Mouse (Mus musculus): ENCODE measurements at regions not wholly inside any gene's neighbourhood (a gene's known extent, or its start where the extent isn't known, plus 50 kb on each side); places are given as distances from the start of the nearest gene placed in this dataset.

DNA sequence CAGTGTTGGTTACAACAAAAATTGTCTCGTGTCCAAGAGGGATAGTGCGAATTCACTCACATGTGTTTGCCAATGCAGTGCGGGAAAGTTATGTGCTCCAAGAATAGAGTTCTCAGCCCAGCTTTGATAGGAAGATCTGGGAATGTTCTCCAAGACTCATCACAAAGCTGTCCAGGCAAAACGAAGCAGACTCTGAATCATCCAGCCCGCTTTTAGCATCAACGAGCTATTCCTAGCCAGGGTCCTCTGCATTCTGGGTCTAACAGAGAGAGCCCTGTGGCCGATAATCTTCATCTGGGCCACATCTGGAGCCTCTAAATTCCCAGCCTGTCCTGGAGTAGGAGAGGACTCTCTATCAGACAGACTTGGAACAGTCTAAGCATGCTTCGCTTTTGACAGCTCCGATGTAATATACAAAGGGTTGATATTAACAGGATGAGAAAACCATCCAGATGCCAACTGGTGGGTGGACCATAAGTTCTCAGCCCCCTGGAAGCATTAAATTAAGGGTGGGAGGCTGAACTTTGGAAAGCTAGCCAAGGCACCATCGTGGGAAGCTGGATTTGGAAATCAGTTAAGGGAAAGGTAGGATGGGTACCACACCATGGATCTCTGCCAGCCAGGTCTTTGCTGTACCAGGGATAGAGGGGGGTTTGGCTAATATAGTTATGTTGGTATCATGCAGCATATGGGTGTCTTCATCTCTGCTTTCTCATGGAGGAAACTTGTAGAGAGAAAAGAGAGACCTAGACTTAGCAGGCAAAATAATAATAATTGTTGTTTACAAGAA lies 197.6 kb downstream of the Rps15a start:
- no peak overlapping the region for H3K27ac ChIP-seq (replicated peaks in 1 of 2; ENCODE audit: control insufficient read depth in 1 of 2, insufficient read depth in 1 of 2, low read depth in 2 of 2, low read length in 2 of 2)
- no peak for ATAC-seq (ENCODE audit: insufficient number of reproducible peaks, insufficient read depth, low FRiP score, low read depth)
- WGBS, result 71% methylated on average over 10 of the region's 10 CpGs

DNA sequence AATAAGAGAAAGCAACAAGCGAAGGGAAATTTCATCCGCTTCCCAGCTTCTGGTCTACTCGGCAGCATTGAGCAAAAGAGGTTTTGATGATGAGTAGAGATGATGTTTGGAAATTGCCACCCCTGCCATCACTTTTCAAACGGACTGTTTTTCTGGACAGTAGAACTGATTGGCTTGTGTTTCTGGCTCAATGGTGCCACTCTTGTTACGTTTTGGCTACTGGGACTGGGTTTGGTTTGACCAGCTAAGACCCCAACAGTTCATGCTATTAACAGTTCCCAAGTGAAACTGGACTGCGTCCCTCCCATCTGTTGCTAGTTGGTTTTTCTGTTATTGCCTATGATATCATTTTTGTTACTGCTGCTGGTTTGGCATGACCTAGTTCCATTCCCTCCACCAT lies 199.1 kb downstream of the Rps15a start:
- Histone ChIP-seq H3K36me3 (ENCODE audit: control insufficient read depth, insufficient read depth, low read length) (no peaks in the 10 kb centered on the region), H3K9ac (ENCODE audit: low read length) (no peak overlapping the region), H3K4me1 (ENCODE audit: control insufficient read depth in 2 of 2, insufficient read depth in 2 of 2, low read length in 2 of 2) (peaks cover 0 to 2% of the 10 kb centered on the region in 2 experiments; a peak in 1 of 4 replicates), H3K9me3 (ENCODE audit: control insufficient read depth, low read length) (no peaks in the 10 kb centered on the region), H3K4me3 (ENCODE audit: control insufficient read depth in 1 of 2, insufficient read depth in 1 of 2, low read depth in 1 of 2, low read length in 2 of 2) (no peak overlapping the region), H3K4me2 (ENCODE audit: low read length) (no peak overlapping the region), H3K27ac (replicated peaks in 1 of 2; ENCODE audit: control insufficient read depth in 1 of 2, insufficient read depth in 1 of 2, low read depth in 2 of 2, low read length in 2 of 2) (no peak overlapping the region), H3K27me3 (ENCODE audit: control insufficient read depth, insufficient read depth, low read length) (no peaks in the 10 kb centered on the region)
- ATAC-seq (ENCODE audit: insufficient number of reproducible peaks, insufficient read depth, low FRiP score, low read depth), result no peak
- WGBS, result 88% methylated on average over 6 of the region's 6 CpGs

More for the DNA sequence above, 197.6 kb downstream of the Rps15a start:
- Histone ChIP-seq H3K4me1 (ENCODE audit: control insufficient read depth in 2 of 2, insufficient read depth in 2 of 2, low read length in 2 of 2) (peaks cover 0 to 2% of the 10 kb centered on the region in 2 experiments; a peak in 1 of 4 replicates), H3K9ac (ENCODE audit: low read length) (no peak overlapping the region), H3K4me3 (ENCODE audit: control insufficient read depth in 1 of 2, insufficient read depth in 1 of 2, low read depth in 1 of 2, low read length in 2 of 2) (no peak overlapping the region), H3K36me3 (ENCODE audit: control insufficient read depth, insufficient read depth, low read length) (no peaks in the 10 kb centered on the region), H3K27me3 (ENCODE audit: control insufficient read depth, insufficient read depth, low read length) (no peaks in the 10 kb centered on the region), H3K4me2 (ENCODE audit: low read length) (no peak overlapping the region), H3K9me3 (ENCODE audit: control insufficient read depth, low read length) (no peaks in the 10 kb centered on the region)

DNA sequence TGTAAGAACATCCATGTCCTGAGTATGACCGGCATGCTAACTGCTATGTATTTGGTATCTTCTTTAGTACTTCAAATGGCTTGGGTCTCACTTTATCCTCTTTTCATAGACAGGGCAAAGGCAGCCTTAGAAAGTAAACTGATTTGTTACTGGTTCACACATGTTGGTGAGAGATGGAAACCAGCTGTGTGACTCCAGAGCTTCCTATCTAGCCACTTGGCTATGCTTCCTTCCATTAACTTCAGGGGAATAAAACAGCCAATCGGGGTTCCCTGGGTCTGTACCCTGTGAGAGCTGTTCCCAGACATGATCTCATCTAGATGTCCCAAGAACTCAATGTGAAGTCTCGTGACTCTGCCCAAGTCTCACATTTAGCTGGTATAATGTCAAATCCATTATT lies 203.5 kb downstream of the Rps15a start:
- Histone ChIP-seq H3K4me2 (ENCODE audit: low read length) (no peak overlapping the region), H3K36me3 (ENCODE audit: control insufficient read depth, insufficient read depth, low read length) (no peaks in the 10 kb centered on the region), H3K4me3 (ENCODE audit: control insufficient read depth in 1 of 2, insufficient read depth in 1 of 2, low read depth in 1 of 2, low read length in 2 of 2) (no peak overlapping the region), H3K4me1 (ENCODE audit: control insufficient read depth in 2 of 2, insufficient read depth in 2 of 2, low read length in 2 of 2) (peaks cover 0 to 2% of the 10 kb centered on the region in 2 experiments; a peak in 1 of 4 replicates), H3K9me3 (ENCODE audit: control insufficient read depth, low read length) (no peaks in the 10 kb centered on the region), H3K9ac (ENCODE audit: low read length) (no peak overlapping the region), H3K27me3 (ENCODE audit: control insufficient read depth, insufficient read depth, low read length) (no peaks in the 10 kb centered on the region), H3K27ac (replicated peaks in 1 of 2; ENCODE audit: control insufficient read depth in 1 of 2, insufficient read depth in 1 of 2, low read depth in 2 of 2, low read length in 2 of 2) (peak overlapping the region in 1 of 2 experiments; percentile 62; a peak in 1 of 4 replicates)
- WGBS, result 57% methylated on average over 3 of the region's 3 CpGs
- ATAC-seq (ENCODE audit: insufficient number of reproducible peaks, insufficient read depth, low FRiP score, low read depth), result peak; percentile 61; the same call in 1 of the 2 replicates

DNA sequence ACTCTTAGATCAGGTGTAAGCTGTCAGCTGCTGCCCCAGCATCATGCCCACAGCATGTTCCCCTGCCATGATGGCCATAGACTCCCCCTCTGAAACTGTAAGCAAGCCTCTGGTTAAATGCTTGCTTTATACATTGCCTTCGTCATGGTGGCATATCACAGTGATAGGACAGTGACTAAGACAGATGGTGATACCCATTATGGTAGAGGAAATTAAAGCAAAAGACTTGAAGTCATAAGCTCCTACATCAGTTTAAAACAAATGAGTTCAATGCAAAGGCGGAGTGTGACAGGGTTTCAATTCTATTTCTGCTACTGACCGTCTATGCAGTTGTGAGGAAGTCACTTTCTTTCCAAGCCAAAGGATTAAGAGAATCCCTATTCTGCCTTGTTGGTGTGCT lies 204.9 kb downstream of the Rps15a start:
- no peaks in the 10 kb centered on the region for H3K27me3 ChIP-seq (ENCODE audit: control insufficient read depth, insufficient read depth, low read length)
- H3K4me3 ChIP-seq (ENCODE audit: control insufficient read depth in 1 of 2, insufficient read depth in 1 of 2, low read depth in 1 of 2, low read length in 2 of 2), result no peak overlapping the region
- H3K27ac ChIP-seq (replicated peaks in 1 of 2; ENCODE audit: control insufficient read depth in 1 of 2, insufficient read depth in 1 of 2, low read depth in 2 of 2, low read length in 2 of 2), result no peak overlapping the region
- no peaks in the 10 kb centered on the region for H3K9me3 ChIP-seq (ENCODE audit: control insufficient read depth, low read length)
- 80% methylated on average over 3 of the region's 3 CpGs for WGBS
- H3K36me3 ChIP-seq (ENCODE audit: control insufficient read depth, insufficient read depth, low read length), result no peaks in the 10 kb centered on the region
- ATAC-seq (ENCODE audit: insufficient number of reproducible peaks, insufficient read depth, low FRiP score, low read depth), result no peak
- H3K9ac ChIP-seq (ENCODE audit: low read length), result no peak overlapping the region
- H3K4me2 ChIP-seq (ENCODE audit: low read length), result no peak overlapping the region
- peaks cover 0 to 2% of the 10 kb centered on the region in 2 experiments; a peak in 1 of 4 replicates for H3K4me1 ChIP-seq (ENCODE audit: control insufficient read depth in 2 of 2, insufficient read depth in 2 of 2, low read length in 2 of 2)

DNA sequence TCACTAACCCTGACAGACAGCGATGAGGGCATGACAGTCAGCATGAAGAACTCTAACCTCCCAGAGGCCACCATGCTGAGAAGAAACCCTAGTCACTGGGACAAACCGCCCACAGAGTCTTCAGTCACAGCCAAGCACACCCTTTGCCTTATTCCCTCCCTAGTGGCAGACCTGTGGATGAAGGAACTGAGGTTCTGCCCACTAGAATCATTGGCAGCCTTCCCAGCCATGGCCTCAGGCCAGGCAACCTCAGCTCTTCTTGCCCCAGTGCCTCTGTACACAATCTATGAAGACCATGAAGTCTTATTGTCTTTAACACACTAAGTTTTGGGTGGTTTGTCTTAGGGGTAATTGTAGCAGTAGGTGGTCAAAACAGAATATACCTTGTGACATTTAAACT lies 219.5 kb downstream of the Rps15a start:
- Histone ChIP-seq H3K4me3 (ENCODE audit: control insufficient read depth in 1 of 2, insufficient read depth in 1 of 2, low read depth in 1 of 2, low read length in 2 of 2) (no peak overlapping the region), H3K27me3 (ENCODE audit: control insufficient read depth, insufficient read depth, low read length) (no peaks in the 10 kb centered on the region), H3K9ac (ENCODE audit: low read length) (no peak overlapping the region), H3K27ac (replicated peaks in 1 of 2; ENCODE audit: control insufficient read depth in 1 of 2, insufficient read depth in 1 of 2, low read depth in 2 of 2, low read length in 2 of 2) (no peak overlapping the region), H3K9me3 (ENCODE audit: control insufficient read depth, low read length) (no peaks in the 10 kb centered on the region), H3K4me2 (ENCODE audit: low read length) (no peak overlapping the region), H3K36me3 (ENCODE audit: control insufficient read depth, insufficient read depth, low read length) (no peaks in the 10 kb centered on the region), H3K4me1 (ENCODE audit: control insufficient read depth in 2 of 2, insufficient read depth in 2 of 2, low read length in 2 of 2) (no peaks in the 10 kb centered on the region)
- 62% methylated on average over 2 of the region's 2 CpGs for WGBS
- no peak for ATAC-seq (ENCODE audit: insufficient number of reproducible peaks, insufficient read depth, low FRiP score, low read depth)

DNA sequence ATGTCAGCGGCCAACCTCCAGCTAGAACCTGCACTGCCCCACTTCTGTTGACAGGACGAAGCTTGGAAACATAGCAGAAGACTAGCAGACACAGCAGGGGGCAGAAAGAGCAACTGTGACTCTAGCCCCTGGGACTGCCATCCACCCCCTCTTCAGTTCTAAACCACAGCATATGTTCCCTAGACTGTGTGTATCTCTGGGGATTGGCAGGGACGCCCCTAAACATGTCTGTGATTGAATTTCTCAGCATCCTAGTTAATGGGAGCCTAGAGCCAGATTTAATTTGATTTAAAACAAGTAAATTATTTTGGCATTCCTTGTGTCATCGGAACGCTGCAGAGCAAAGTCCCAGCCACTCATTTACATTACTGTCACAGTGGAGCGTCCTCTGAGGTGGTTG lies 228.7 kb downstream of the Rps15a start:
- Histone ChIP-seq H3K27ac (replicated peaks in 1 of 2; ENCODE audit: control insufficient read depth in 1 of 2, insufficient read depth in 1 of 2, low read depth in 2 of 2, low read length in 2 of 2) (no peak overlapping the region), H3K4me1 (ENCODE audit: control insufficient read depth in 2 of 2, insufficient read depth in 2 of 2, low read length in 2 of 2) (no peaks in the 10 kb centered on the region), H3K27me3 (ENCODE audit: control insufficient read depth, insufficient read depth, low read length) (no peaks in the 10 kb centered on the region), H3K4me2 (ENCODE audit: low read length) (no peak overlapping the region), H3K4me3 (ENCODE audit: control insufficient read depth in 1 of 2, insufficient read depth in 1 of 2, low read depth in 1 of 2, low read length in 2 of 2) (no peak overlapping the region), H3K9me3 (ENCODE audit: control insufficient read depth, low read length) (no peaks in the 10 kb centered on the region), H3K36me3 (ENCODE audit: control insufficient read depth, insufficient read depth, low read length) (no peaks in the 10 kb centered on the region), H3K9ac (ENCODE audit: low read length) (no peak overlapping the region)
- WGBS, result 71% methylated on average over 6 of the region's 6 CpGs
- no peak for ATAC-seq (ENCODE audit: insufficient number of reproducible peaks, insufficient read depth, low FRiP score, low read depth)

DNA sequence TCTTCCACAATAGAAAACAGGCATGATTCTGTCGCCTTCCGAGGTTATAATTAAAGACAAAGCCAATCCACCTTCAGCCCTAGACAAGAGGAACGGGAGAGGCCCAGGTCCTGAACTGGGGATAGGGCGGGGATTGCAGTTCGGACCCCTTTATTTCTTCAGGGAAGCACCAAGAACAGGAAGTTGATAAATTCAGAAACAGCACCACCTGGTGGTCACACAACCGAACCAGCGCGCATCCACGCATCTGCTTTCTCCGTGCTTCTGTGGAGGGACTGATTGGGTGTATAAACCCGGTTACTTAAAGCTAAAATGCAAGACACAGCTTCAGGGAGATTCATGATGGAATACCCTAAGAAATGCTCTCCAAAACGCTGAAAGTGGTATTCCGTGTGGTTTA lies 233.2 kb downstream of the Rps15a start:
- 9% methylated on average over 13 of the region's 13 CpGs for WGBS
- H3K4me3 ChIP-seq (ENCODE audit: control insufficient read depth in 1 of 2, insufficient read depth in 1 of 2, low read depth in 1 of 2, low read length in 2 of 2), result no peak overlapping the region
- H3K9ac ChIP-seq (ENCODE audit: low read length), result no peak overlapping the region
- H3K27me3 ChIP-seq (ENCODE audit: control insufficient read depth, insufficient read depth, low read length), result no peaks in the 10 kb centered on the region
- H3K4me2 ChIP-seq (ENCODE audit: low read length), result peak overlapping the region; percentile 11; the same call in 1 of the 2 replicates
- H3K9me3 ChIP-seq (ENCODE audit: control insufficient read depth, low read length), result peaks cover 3% of the 10 kb centered on the region; the same call in 1 of the 2 replicates
- H3K4me1 ChIP-seq (ENCODE audit: control insufficient read depth in 2 of 2, insufficient read depth in 2 of 2, low read length in 2 of 2), result no peaks in the 10 kb centered on the region
- no peaks in the 10 kb centered on the region for H3K36me3 ChIP-seq (ENCODE audit: control insufficient read depth, insufficient read depth, low read length)
- no peak for ATAC-seq (ENCODE audit: insufficient number of reproducible peaks, insufficient read depth, low FRiP score, low read depth)
- no peak overlapping the region for H3K27ac ChIP-seq (replicated peaks in 1 of 2; ENCODE audit: control insufficient read depth in 1 of 2, insufficient read depth in 1 of 2, low read depth in 2 of 2, low read length in 2 of 2)

DNA sequence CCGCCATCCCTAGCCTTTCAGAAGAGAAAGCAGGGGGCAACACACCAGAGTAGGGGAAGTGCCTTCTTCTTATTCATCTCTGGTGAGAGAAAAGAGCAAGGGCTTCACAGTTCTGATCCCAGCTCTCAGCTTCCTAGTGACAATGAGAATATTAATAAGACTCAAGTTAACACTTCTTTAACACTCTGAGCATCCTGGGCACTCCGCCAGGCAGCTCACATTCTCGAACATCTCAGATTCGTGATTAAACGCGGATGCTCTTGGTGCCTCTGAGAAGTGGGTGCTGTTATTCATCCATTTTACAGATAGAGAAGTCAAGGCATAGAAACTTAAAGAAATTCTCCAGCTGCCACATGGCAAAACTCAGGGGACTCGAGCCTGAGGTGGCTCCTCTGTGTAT lies 237.1 kb downstream of the Rps15a start:
- H3K9ac ChIP-seq (ENCODE audit: low read length), result no peak overlapping the region
- no peaks in the 10 kb centered on the region for H3K27me3 ChIP-seq (ENCODE audit: control insufficient read depth, insufficient read depth, low read length)
- no peak overlapping the region for H3K4me3 ChIP-seq (ENCODE audit: control insufficient read depth in 1 of 2, insufficient read depth in 1 of 2, low read depth in 1 of 2, low read length in 2 of 2)
- ATAC-seq (ENCODE audit: insufficient number of reproducible peaks, insufficient read depth, low FRiP score, low read depth), result no peak
- no peak overlapping the region for H3K4me2 ChIP-seq (ENCODE audit: low read length)
- no peaks in the 10 kb centered on the region for H3K36me3 ChIP-seq (ENCODE audit: control insufficient read depth, insufficient read depth, low read length)
- H3K9me3 ChIP-seq (ENCODE audit: control insufficient read depth, low read length), result peaks cover 5% of the 10 kb centered on the region; the same call in 1 of the 2 replicates
- H3K27ac ChIP-seq (replicated peaks in 1 of 2; ENCODE audit: control insufficient read depth in 1 of 2, insufficient read depth in 1 of 2, low read depth in 2 of 2, low read length in 2 of 2), result no peak overlapping the region
- WGBS, result 54% methylated on average over 7 of the region's 7 CpGs
- no peaks in the 10 kb centered on the region for H3K4me1 ChIP-seq (ENCODE audit: control insufficient read depth in 2 of 2, insufficient read depth in 2 of 2, low read length in 2 of 2)

Data from heart, embryonic 14.5 days (tissue).